Mouse (Mus musculus) gastrocnemius, postnatal 10 days (tissue): ENCODE measurements at regions not wholly inside any gene's neighbourhood (a gene's known extent, or its start where the extent isn't known, plus 50 kb on each side); places are given as distances from the start of the nearest gene placed in this dataset.

Experiments used
- DNase-seq: peaks from one replicate; pipeline ENCODE4 v3.0.0; 2021; ENCODE audit warnings: mixed read lengths

GRCm38 (mm10) chr8:77850523-77850922 lies 126.3 kb upstream of the Ednra start:
- no peak for DNase-seq

GRCm38 (mm10) chr8:77870264-77870663 lies 146.0 kb upstream of the Ednra start:
- DNase-seq = no peak

- no peak for DNase-seq
Measured at GRCm38 (mm10) chr8:77872771-77873170, 148.5 kb upstream of the Ednra start.

DNA sequence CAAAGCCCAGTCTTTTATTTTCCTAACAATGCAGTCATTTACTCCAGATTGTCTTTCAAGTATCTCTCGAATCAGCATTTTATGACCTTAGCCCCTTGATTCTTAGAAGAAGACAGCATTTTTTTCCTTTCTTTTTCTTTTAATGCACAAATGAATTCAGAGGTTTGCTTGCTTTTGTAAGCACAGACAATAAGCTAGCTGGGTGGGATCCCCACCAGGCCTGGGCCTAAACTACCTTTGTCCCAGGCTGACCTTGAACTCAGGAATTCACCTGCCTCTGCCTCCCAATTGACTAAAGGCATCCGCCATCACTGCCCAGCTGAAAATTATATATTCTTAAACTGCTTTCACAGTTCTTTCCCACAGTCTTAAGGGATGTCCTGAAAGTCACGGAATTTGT lies 195.5 kb upstream of the Ednra start:
- no peak for DNase-seq

DNA sequence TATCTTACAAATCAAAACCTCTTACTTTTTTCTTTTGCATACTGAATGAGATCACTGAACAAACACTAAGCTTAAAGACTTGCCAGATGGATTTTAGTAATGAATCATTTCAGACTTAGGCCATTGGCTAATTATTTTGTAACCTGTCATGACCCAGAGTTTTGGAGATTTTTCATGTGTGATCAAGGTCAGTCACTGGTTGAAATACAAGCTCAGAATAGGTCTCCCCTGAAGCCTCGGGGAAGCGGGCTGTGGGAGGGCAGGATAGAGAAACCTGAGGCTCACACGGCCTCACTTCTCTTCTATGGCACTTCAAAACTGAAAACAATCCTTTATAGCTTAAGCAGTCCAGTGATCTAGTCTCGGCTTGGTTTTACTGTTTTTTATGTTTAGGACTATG lies 197.6 kb upstream of the Ednra start:
- DNase-seq = no peak

DNA sequence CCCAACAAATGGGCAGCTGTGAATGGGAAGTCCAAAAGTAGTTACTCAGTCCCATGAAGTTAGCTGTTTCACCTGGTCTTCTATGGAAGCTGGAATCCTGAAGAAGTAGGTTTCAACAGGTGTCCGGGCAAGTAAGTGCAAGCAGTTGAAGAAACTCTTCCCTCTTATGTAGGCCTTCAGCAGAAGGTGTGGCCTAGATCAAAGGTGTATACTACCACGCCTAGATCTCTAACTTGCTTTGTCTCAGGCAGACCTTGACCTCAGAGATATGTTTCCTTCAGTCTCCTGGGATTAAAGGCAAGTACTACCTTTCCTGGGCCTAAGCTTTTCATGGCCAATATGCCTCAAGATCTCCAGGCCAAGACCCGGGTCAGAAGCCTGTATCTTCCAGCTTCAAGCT lies 223.4 kb upstream of the Ednra start:
- DNase-seq = no peak

- no peak for DNase-seq
Measured at GRCm38 (mm10) chr8:77949640-77950039, 225.4 kb upstream of the Ednra start.

DNA sequence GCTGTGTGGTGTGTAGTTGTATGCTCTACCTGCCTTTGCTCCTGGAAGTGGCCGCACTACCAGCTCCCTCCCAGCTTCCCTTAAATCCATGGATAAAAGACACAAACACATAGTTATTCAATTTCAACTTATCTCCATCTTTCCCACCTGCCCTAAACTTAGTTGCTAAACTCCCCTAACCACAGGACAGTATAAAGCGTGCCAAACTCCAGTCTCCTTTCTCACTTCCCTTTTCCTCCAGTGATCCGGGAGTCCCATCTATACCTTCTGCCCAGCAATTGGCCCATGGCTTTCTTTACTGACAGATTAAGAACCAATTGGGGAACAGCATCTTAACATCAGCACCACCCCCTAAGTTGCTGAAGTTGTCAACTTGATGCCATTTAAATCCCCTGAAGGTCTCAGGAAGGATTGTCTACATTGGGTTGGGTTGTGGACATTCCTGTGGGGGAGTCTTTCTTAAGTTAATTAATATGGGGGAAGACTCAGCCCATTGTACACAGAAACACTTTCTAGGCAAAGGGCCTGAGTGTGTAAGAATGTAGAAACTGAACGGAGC lies 234.6 kb upstream of the Ednra start:
- no peak for DNase-seq

GRCm38 (mm10) chr8:77963102-77963698 lies 238.9 kb upstream of the Ednra start:
- DNase-seq = no peak

- no peak for DNase-seq
Measured at GRCm38 (mm10) chr8:77970378-77970777, 242.7 kb upstream of the Ttc29 start.

- DNase-seq = no peak
Measured at GRCm38 (mm10) chr8:77973714-77974113, 239.4 kb upstream of the Ttc29 start.

GRCm38 (mm10) chr8:77979106-77979505 lies 234.0 kb upstream of the Ttc29 start:
- no peak for DNase-seq

DNA sequence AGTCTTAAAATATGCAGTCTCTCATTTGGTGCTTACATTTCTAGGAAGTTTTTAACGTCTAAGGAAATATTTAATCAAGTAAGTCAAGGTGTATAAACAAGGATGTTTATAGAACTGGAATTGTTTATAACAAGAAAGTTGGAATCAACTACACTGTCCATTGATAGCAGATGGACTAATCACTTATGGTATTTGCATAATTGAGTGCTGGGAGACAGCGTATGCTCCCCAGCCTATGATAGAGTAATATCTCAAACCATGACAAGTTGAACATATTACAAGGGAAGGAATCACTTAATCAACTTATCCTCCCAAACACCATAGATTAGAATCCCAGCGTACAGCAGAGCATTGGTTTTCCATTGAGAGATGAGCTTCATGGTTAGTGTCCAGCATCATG lies 232.4 kb upstream of the Ttc29 start:
- DNase-seq = no peak

- no peak for DNase-seq
Measured at GRCm38 (mm10) chr8:77982031-77982430, 231.1 kb upstream of the Ttc29 start.

DNA sequence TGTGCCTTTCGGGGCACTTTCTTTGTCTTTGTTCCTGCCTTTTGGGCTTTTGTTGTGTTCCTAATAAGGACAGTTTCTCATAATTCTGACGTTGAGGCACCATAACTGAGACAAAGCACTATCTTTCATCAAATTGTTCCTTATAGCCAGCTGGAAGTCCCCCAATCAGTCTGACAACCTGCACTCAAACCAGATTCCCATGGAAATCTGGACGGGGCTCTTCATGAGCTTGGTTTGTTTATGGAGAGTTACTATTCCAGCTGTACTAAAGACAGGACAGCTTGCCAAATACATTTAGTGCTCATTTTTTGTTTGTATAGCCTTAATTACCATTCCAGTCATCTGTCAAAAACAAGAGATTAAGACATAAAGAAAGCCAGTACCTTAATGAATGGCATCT lies 229.6 kb upstream of the Ttc29 start:
- DNase-seq = no peak

DNA sequence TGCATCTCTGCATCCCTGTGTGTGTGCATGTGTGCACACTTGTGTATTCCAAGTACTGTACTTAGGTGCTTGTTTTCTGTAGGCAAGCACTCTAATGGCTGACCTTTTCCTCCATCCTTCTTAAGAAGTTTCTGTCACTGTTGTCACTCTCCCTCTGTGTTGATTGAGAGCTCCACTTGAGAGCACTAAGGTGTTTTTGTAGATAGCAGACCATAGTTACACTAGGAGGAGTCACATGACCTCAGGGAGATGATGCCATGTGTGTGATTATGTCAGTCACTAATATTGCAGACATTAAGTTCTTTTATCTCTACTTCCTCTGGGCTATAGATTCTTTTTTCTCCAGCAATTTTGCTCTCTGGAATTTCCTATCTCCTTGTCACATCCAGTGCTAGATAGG lies 225.9 kb upstream of the Ttc29 start:
- no peak for DNase-seq

GRCm38 (mm10) chr8:77988291-77989056 lies 224.6 kb upstream of the Ttc29 start:
- DNase-seq = no peak

DNA sequence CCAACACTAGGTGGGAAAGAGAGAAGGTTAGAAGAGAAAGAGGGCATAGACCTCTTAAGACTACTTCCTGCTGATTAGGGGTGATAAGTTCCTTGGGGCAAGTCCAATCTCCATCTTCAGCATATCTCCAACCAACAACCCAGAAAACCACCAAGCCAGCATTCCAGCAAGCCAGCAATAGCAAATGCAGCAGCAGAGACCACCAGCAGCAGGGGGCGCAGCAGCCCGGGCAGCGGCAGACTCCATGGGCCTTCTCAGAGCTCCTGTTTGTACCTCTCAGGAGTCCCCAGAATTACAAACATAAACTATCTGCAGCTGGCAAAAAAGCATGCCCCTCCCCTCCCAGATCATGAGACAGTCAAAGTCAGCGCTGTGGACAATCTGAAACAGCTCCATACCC lies 222.0 kb upstream of the Ttc29 start:
- DNase-seq = no peak

GRCm38 (mm10) chr8:78000303-78000702 lies 212.8 kb upstream of the Ttc29 start:
- DNase-seq = no peak

DNA sequence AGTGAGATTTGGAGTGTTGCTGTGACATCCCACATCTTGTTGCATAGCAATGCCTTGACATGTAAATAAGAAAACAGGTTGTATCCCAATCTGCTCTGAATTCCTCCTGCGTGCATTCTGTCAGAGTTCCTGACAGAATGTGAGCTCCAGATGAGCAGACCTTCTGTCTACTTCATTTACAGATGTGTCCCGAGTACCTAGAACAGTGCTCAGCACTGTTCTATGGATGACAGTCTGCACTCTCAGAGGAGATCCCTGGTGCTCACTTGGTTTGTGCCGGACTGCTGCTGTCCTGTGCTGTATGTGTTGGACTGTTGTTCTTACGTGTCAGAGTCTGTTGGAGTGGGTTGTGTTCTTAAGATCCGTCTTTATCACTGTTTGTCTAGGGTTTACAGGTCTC lies 211.4 kb upstream of the Ttc29 start:
- no peak for DNase-seq

- no peak for DNase-seq
Measured at GRCm38 (mm10) chr8:78002071-78002470, 211.0 kb upstream of the Ttc29 start.

- peak; percentile 52 for DNase-seq
Measured at GRCm38 (mm10) chr8:78003888-78004543, 209.1 kb upstream of the Ttc29 start.

DNA sequence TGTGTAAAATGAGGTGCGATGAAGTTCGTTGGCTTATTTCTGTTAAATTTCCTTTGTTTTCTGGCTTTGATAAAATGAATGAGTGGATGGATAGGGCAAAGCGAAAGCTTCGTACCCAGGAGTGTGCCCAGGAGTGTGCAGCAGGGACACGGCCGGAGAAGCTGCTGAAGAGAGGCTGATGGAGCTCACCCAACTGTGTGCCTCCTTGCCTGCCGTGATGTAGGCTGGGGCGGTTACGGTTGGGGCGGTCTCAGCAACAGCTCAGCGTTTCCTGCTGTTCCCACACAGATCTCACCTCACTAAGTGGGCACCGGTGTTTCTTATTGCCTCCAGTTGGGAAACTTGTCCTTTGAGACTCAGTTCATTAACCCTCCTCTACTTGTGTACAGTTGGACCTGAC lies 208.2 kb upstream of the Ttc29 start:
- no peak for DNase-seq
